Mouse (Mus musculus) right cerebral cortex, adult 18-20 months (tissue): ENCODE measurements at regions not wholly inside any gene's neighbourhood (a gene's known extent, or its start where the extent isn't known, plus 50 kb on each side); places are given as distances from the start of the nearest gene placed in this dataset.
A peak's percentile ranks its signal among the peaks of the same experiment; 100 is the strongest.
"Not testable (repeated sequence)": the region's sequence is repeated elsewhere in the genome, so short reads cannot be mapped to it uniquely, and the experiment has no call there.

Source experiments
- DNase-seq: peaks from one replicate; pipeline ENCODE4 v3.0.0; 2022; ENCODE audit warnings: mixed read lengths

- DNase-seq = no peak
Measured at GRCm38 (mm10) chr14:13055198-13055597, 229.4 kb upstream of the Synpr start.

GRCm38 (mm10) chr14:13042536-13042935 is 219.7 kb upstream of the Cadps start:
- not testable (repeated sequence) for DNase-seq

GRCm38 (mm10) chr14:13041741-13042140 is 218.9 kb upstream of the Cadps start:
- no peak for DNase-seq

GRCm38 (mm10) chr14:13040176-13040575 is 217.3 kb upstream of the Cadps start:
- no peak for DNase-seq

- peak; percentile 58 for DNase-seq
Measured at GRCm38 (mm10) chr14:13037426-13037825, 214.5 kb upstream of the Cadps start.

GRCm38 (mm10) chr14:13029794-13030193 is 206.9 kb upstream of the Cadps start:
- no peak for DNase-seq

- peak; percentile 43 for DNase-seq
Measured at GRCm38 (mm10) chr14:13022744-13023143, 199.9 kb upstream of the Cadps start.

- no peak for DNase-seq
Measured at GRCm38 (mm10) chr14:13011099-13011498, 188.2 kb upstream of the Cadps start.

GRCm38 (mm10) chr14:13000997-13001699 is 178.3 kb upstream of the Cadps start:
- peak; percentile 95 for DNase-seq

- no peak for DNase-seq
Measured at GRCm38 (mm10) chr14:12979416-12979815, 156.5 kb upstream of the Cadps start.

GRCm38 (mm10) chr14:12966441-12966840 is 143.6 kb upstream of the Cadps start:
- DNase-seq = no peak

- not testable (repeated sequence) for DNase-seq
Measured at GRCm38 (mm10) chr14:12957896-12958295, 135.0 kb upstream of the Cadps start.

- DNase-seq = no peak
Measured at GRCm38 (mm10) chr14:12950922-12951321, 128.0 kb upstream of the Cadps start.

- no peak for DNase-seq
Measured at GRCm38 (mm10) chr14:12938638-12939293, 115.9 kb upstream of the Cadps start.

- no peak for DNase-seq
Measured at GRCm38 (mm10) chr14:12936343-12936742, 113.5 kb upstream of the Cadps start.

- no peak for DNase-seq
Measured at GRCm38 (mm10) chr14:12931668-12932384, 108.9 kb upstream of the Cadps start.

- peak; percentile 31 for DNase-seq
Measured at GRCm38 (mm10) chr14:12923617-12924016, 100.7 kb upstream of the Cadps start.

GRCm38 (mm10) chr14:12915431-12915830 is 92.6 kb upstream of the Cadps start:
- DNase-seq = no peak

GRCm38 (mm10) chr14:12913956-12914355 is 91.1 kb upstream of the Cadps start:
- no peak for DNase-seq

GRCm38 (mm10) chr14:12913421-12913820 is 90.5 kb upstream of the Cadps start:
- DNase-seq = no peak

GRCm38 (mm10) chr14:12877337-12877662 is 54.4 kb upstream of the Cadps start:
- no peak for DNase-seq

- DNase-seq = peak; percentile 4
Measured at GRCm38 (mm10) chr14:12876417-12877336, 53.8 kb upstream of the Cadps start.
